Mouse (Mus musculus): ENCODE measurements around the gene Tnpo1. TPM values are rescaled to one million over a fixed set of nuclear protein-coding genes. Genes with fewer than 3 reads are reported as not detected.

Gene Tnpo1
- polyA plus RNA-seq, 1 experiment from 2014 or later, result 62.6 TPM

GRCm38 (mm10) chr13:98922806-98923205, 3.4 kb downstream of the Tnpo1 start:
- no peaks in the 10 kb centered on the region for H3K27me3 ChIP-seq
- H3K9me3 ChIP-seq (replicated peaks), result 0 out of 2 replicates have a peak, but pooled peaks cover 5% of the 10 kb centered on the region
- H3K4me1 ChIP-seq, result peaks cover 34% of the 10 kb centered on the region
- no peak overlapping the region for H3K9ac ChIP-seq
- H3K36me3 ChIP-seq (ENCODE audit: poor library complexity, severe bottlenecking), result peaks cover 41% of the 10 kb centered on the region
- H3K4me2 ChIP-seq, result 0 out of 2 replicates have a peak overlapping the region, but pooled peaks have one; percentile 5
- H3K27ac ChIP-seq, result no peak overlapping the region
- no peak for ATAC-seq
- H3K4me3 ChIP-seq, result no peak overlapping the region
- 91% methylated on average over 3 of the region's 3 CpGs for WGBS

GRCm38 (mm10) chr13:98921276-98921675, 4.9 kb downstream of the Tnpo1 start:
- Histone ChIP-seq H3K27me3 (no peaks in the 10 kb centered on the region), H3K4me2 (peak overlapping the region; percentile 1; the same call in 1 of the 2 replicates), H3K27ac (no peak overlapping the region), H3K4me3 (no peak overlapping the region), H3K9ac (no peak overlapping the region), H3K36me3 (ENCODE audit: poor library complexity, severe bottlenecking) (peaks cover 50% of the 10 kb centered on the region), H3K9me3 (replicated peaks) (0 out of 2 replicates have a peak, but pooled peaks cover 5% of the 10 kb centered on the region), H3K4me1 (peaks cover 31% of the 10 kb centered on the region)
- 95% methylated on average over 7 of the region's 7 CpGs for WGBS
- ATAC-seq, result no peak

DNA sequence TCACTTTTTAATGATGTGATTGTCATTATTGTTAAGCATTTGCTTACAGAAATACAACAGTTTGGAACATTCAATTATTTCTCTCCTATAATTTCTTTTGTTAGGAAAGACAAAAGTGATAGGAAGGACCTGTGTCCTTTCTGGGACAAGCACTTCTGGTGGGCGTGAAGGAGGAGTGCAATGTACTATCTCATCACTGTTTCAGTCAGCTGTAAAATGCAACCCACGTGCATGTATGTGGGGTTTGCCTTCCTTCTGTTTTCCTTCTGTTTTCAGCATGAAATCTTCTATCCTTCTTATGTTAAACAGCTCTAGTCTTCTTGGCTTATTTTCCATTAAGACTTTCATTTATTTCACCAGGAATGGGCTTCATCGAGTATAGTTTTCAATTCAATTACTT, 5.9 kb downstream of the Tnpo1 start:
- H3K9ac ChIP-seq, result no peak overlapping the region
- H3K9me3 ChIP-seq (replicated peaks), result 0 out of 2 replicates have a peak, but pooled peaks cover 5% of the 10 kb centered on the region
- H3K36me3 ChIP-seq (ENCODE audit: poor library complexity, severe bottlenecking), result peaks cover 54% of the 10 kb centered on the region
- no peak overlapping the region for H3K4me2 ChIP-seq
- ATAC-seq, result no peak
- no peaks in the 10 kb centered on the region for H3K27me3 ChIP-seq
- H3K4me1 ChIP-seq, result peaks cover 40% of the 10 kb centered on the region
- no peak overlapping the region for H3K4me3 ChIP-seq
- WGBS, result 91% methylated on average over 3 of the region's 3 CpGs
- no peak overlapping the region for H3K27ac ChIP-seq

- 91% methylated on average over 8 of the region's 8 CpGs for WGBS
- H3K27ac ChIP-seq, result no peak overlapping the region
- no peak for ATAC-seq
- no peak overlapping the region for H3K4me3 ChIP-seq
- H3K9me3 ChIP-seq (replicated peaks), result 0 out of 2 replicates have a peak, but pooled peaks cover 5% of the 10 kb centered on the region
- H3K4me2 ChIP-seq, result no peak overlapping the region
- H3K36me3 ChIP-seq (ENCODE audit: poor library complexity, severe bottlenecking), result peaks cover 54% of the 10 kb centered on the region
- H3K9ac ChIP-seq, result no peak overlapping the region
- H3K27me3 ChIP-seq, result no peaks in the 10 kb centered on the region
- peaks cover 43% of the 10 kb centered on the region for H3K4me1 ChIP-seq
Observed at GRCm38 (mm10) chr13:98919695-98920094, 6.5 kb downstream of the Tnpo1 start.

DNA sequence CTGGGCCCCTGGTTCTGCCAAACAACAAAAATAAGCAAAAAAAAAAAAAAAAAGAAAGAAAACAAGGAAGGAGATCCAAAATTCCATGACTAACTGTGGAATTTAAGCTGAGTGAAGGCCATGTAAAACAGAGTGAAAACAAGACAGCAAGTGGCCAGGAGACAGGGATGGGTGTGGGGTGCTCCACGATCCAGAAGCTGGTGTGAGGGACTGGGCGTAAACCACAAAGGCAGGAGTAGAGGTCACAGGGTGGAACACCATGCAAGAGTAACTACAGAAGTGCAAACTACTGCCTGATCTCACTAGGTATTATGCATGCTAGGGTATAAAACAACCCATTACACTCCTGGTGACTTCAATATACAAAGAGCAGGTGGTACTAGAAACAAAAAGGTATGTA, 8.3 kb downstream of the Tnpo1 start:
- Histone ChIP-seq H3K27me3 (no peaks in the 10 kb centered on the region), H3K9me3 (replicated peaks) (0 out of 2 replicates have a peak, but pooled peaks cover 5% of the 10 kb centered on the region), H3K4me1 (peaks cover 50% of the 10 kb centered on the region), H3K4me2 (no peak overlapping the region), H3K36me3 (ENCODE audit: poor library complexity, severe bottlenecking) (peaks cover 52% of the 10 kb centered on the region), H3K4me3 (no peak overlapping the region), H3K27ac (no peak overlapping the region), H3K9ac (no peak overlapping the region)
- ATAC-seq, result no peak
- WGBS, result 92% methylated on average over 2 of the region's 2 CpGs

GRCm38 (mm10) chr13:98915591-98915990, 10.6 kb downstream of the Tnpo1 start:
- H3K4me1 ChIP-seq, result peaks cover 61% of the 10 kb centered on the region
- no peaks in the 10 kb centered on the region for H3K27me3 ChIP-seq
- no peak for ATAC-seq
- H3K4me2 ChIP-seq, result peak overlapping the region; percentile 13
- no peaks in the 10 kb centered on the region for H3K9me3 ChIP-seq (replicated peaks)
- peak overlapping the region; percentile 68; the same call in 1 of the 2 replicates for H3K27ac ChIP-seq
- peaks cover 32% of the 10 kb centered on the region for H3K36me3 ChIP-seq (ENCODE audit: poor library complexity, severe bottlenecking)
- WGBS, result 80% methylated on average over 4 of the region's 4 CpGs
- peak overlapping the region; percentile 48 for H3K9ac ChIP-seq
- no peak overlapping the region for H3K4me3 ChIP-seq

- Histone ChIP-seq H3K4me3 (no peak overlapping the region), H3K27ac (peak overlapping the region; percentile 68), H3K9me3 (replicated peaks) (no peaks in the 10 kb centered on the region), H3K27me3 (no peaks in the 10 kb centered on the region), H3K4me1 (peaks cover 65% of the 10 kb centered on the region), H3K9ac (no peak overlapping the region), H3K4me2 (peak overlapping the region; percentile 13), H3K36me3 (ENCODE audit: poor library complexity, severe bottlenecking) (peaks cover 30% of the 10 kb centered on the region)
- peak; percentile 46; the same call in 1 of the 2 replicates for ATAC-seq
- WGBS, result 16% methylated on average over 5 of the region's 5 CpGs
Observed at GRCm38 (mm10) chr13:98914844-98915212, 11.4 kb downstream of the Tnpo1 start.

DNA sequence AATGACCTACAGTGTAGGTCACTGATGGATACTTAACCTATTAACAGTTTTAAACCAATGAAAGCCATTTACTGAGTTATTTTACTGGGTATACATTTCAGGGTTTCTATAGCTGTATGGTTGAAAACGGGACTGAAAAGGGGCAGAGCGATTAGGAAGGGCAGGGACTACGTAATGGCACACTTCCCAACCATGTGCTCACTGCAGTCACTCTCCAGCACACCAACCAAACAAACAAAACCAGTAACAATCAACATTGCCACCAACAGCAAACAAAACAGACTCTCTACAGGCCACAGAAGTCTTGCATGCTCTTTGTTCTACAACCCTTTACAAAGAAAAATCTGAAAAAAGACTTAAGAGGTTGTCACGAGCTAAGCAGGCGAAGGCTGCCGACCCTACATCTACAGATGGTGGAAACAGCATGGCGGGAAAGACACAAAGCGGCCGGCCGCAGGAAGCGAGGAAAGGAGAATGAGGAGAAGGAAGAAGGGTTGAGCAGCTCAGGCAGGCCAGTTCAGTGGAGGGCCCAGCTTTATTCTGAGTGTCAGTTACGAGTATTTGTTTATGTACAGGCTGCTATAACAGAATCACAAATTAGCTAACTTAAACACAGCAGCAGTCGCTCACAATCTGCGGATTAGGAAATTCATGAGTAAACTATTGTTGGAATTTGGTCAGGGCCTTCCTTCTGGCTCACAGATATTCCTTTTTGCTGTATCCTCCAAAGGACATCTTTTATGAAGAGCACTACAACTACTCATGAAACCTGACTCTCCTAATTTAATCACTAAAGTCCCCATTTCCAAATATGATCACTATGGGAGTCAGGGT, 12.0 kb downstream of the Tnpo1 start:
- Histone ChIP-seq H3K9me3 (replicated peaks) (no peaks in the 10 kb centered on the region), H3K27me3 (no peaks in the 10 kb centered on the region), H3K27ac (peak overlapping the region; percentile 68), H3K4me2 (peak overlapping the region; percentile 13), H3K36me3 (ENCODE audit: poor library complexity, severe bottlenecking) (peaks cover 25% of the 10 kb centered on the region), H3K4me1 (peaks cover 68% of the 10 kb centered on the region), H3K9ac (no peak overlapping the region), H3K4me3 (no peak overlapping the region)
- ATAC-seq, result peak; percentile 59
- WGBS, result 32% methylated on average over 14 of the region's 14 CpGs

DNA sequence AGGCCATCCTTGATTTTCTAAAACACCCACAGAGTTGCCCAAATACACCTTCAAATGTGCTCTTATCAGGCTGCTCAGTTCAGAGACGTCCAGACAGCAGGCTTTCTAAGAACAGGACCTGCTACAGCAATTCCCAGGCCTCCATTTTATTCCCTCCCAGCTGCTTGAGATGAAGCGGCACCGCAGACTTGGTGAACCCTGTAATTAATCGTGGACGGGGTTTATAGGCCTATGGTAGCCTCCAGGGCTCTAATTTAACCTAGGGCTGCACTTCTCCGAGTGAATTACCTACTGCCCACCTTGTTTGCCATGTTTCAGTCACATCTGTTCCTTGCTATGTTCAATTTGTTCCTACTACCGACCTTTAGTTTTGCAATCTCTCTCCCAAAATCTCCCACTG, 13.0 kb downstream of the Tnpo1 start:
- no peak for ATAC-seq
- Histone ChIP-seq H3K9ac (no peak overlapping the region), H3K4me3 (no peak overlapping the region), H3K27me3 (no peaks in the 10 kb centered on the region), H3K9me3 (replicated peaks) (no peaks in the 10 kb centered on the region), H3K27ac (no peak overlapping the region), H3K36me3 (ENCODE audit: poor library complexity, severe bottlenecking) (peaks cover 17% of the 10 kb centered on the region), H3K4me2 (no peak overlapping the region), H3K4me1 (peaks cover 73% of the 10 kb centered on the region)
- WGBS, result 61% methylated on average over 7 of the region's 7 CpGs

DNA sequence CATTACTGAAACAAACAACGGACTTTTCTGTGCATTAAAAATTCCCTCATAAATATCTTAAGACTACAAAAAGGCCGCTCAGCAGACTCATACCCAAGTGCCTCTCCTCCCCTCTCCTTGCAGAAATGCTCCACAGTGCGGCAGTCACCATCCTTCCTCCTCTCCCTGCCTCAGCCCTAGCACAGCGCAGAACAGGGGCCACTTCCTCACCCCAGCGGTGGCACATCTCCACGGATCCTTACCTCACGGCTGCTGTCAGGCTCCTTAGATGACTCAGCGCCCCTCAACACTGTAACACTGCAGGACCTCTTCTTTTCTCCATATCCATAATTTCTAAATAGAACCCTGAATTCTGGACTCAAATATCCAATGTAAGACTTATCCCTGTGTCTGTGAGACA, 13.6 kb downstream of the Tnpo1 start:
- Histone ChIP-seq H3K9me3 (replicated peaks) (no peaks in the 10 kb centered on the region), H3K4me2 (no peak overlapping the region), H3K27me3 (no peaks in the 10 kb centered on the region), H3K9ac (no peak overlapping the region), H3K4me1 (peaks cover 73% of the 10 kb centered on the region), H3K27ac (no peak overlapping the region), H3K36me3 (ENCODE audit: poor library complexity, severe bottlenecking) (peaks cover 13% of the 10 kb centered on the region), H3K4me3 (no peak overlapping the region)
- WGBS, result 73% methylated on average over 8 of the region's 8 CpGs
- ATAC-seq, result no peak

- WGBS, result 72% methylated on average over 3 of the region's 3 CpGs
- Histone ChIP-seq H3K9me3 (replicated peaks) (no peaks in the 10 kb centered on the region), H3K27me3 (no peaks in the 10 kb centered on the region), H3K36me3 (ENCODE audit: poor library complexity, severe bottlenecking) (peaks cover 6% of the 10 kb centered on the region; the same call in 1 of the 2 replicates), H3K4me1 (peaks cover 65% of the 10 kb centered on the region), H3K4me2 (no peak overlapping the region), H3K27ac (no peak overlapping the region), H3K4me3 (no peak overlapping the region), H3K9ac (no peak overlapping the region)
- no peak for ATAC-seq
Observed at GRCm38 (mm10) chr13:98910801-98911200, 15.4 kb downstream of the Tnpo1 start.

GRCm38 (mm10) chr13:98904608-98905007, 21.6 kb downstream of the Tnpo1 start:
- no peak for ATAC-seq
- H3K36me3 ChIP-seq (ENCODE audit: poor library complexity, severe bottlenecking), result peaks cover 32% of the 10 kb centered on the region
- 94% methylated on average over 2 of the region's 2 CpGs for WGBS

More at GRCm38 (mm10) chr13:98904608-98905007, 21.6 kb downstream of the Tnpo1 start:
- no peak overlapping the region for H3K9ac ChIP-seq
- H3K4me2 ChIP-seq, result no peak overlapping the region
- H3K27ac ChIP-seq, result no peak overlapping the region
- H3K27me3 ChIP-seq, result no peaks in the 10 kb centered on the region
- peaks cover 6% of the 10 kb centered on the region; the same call in 1 of the 2 replicates for H3K9me3 ChIP-seq (replicated peaks)
- peaks cover 8% of the 10 kb centered on the region for H3K4me1 ChIP-seq
- H3K4me3 ChIP-seq, result no peak overlapping the region
